In genomic region chr9:24956566-24956965, GRCm38 (mm10) we compare ENCODE assay signal across 20 mouse cellular contexts.
A peak's percentile ranks its signal among the peaks of the same experiment; 100 is the strongest.
DNase-seq lines count a peak whose midpoint lies in the region; ATAC-seq and TF ChIP-seq lines count a peak whose summit lies in the region.
"Had no signal": no experiment of that assay in that cellular context is flagged by ENCODE, and none has a peak within 500 bp of the region (broad histone marks: within the 10 kb centered on the region; RNA-seq: fewer than 3 reads in every experiment).

No protein-coding gene starts in this region.

- H3K4me3 ChIP-seq in midbrain, postnatal 0 days (ENCODE audit: low read depth, low read length): no peak overlapping the region
- H3K4me3 ChIP-seq in midbrain, embryonic 16.5 days (ENCODE audit: low read depth, low read length): no peak overlapping the region
- no peak overlapping the region for H3K4me3 ChIP-seq in heart, embryonic 14.5 days (ENCODE audit: control insufficient read depth in 1 of 2, insufficient read depth in 1 of 2, low read depth in 1 of 2, low read length in 2 of 2)
- no peak overlapping the region for H3K4me3 ChIP-seq in hindbrain, embryonic 15.5 days
- H3K4me3 ChIP-seq in forebrain, embryonic 15.5 days: no peak overlapping the region
- H3K4me3 ChIP-seq: embryonic facial prominence, embryonic 10.5 days; heart, adult 2 months; intestine, embryonic 15.5 days; kidney, embryonic 15.5 days; limb, embryonic 15.5 days; neural tube, embryonic 13.5 days had no signal

- DNase-seq in heart, adult 9 months (ENCODE audit: low spot score in 2 of 2): peak; percentile 25 to 32
- no peak for DNase-seq in heart, postnatal 25 days (ENCODE audit: low spot score)
- DNase-seq in midbrain, postnatal 0 days (ENCODE audit: low spot score): peak; percentile 15
- DNase-seq in left cerebral cortex, postnatal 14 days (ENCODE audit: low spot score in 2 of 2): no peak
- DNase-seq: adrenal gland, postnatal 14 days; cerebellum, adult 11 months; cerebellum, postnatal 10 days; thymus, postnatal 14 days had no signal

- ATAC-seq in midbrain, postnatal 0 days (ENCODE audit: low FRiP score): no peak
- no peak for ATAC-seq in midbrain, embryonic 16.5 days
- ATAC-seq in heart, embryonic 14.5 days (ENCODE audit: insufficient number of reproducible peaks, insufficient read depth, low FRiP score, low read depth): peak; percentile 96
- 0 out of 2 replicates have a peak, but pooled peaks have one; percentile 23 for ATAC-seq in hindbrain, embryonic 15.5 days (ENCODE audit: low FRiP score, low read depth)
- ATAC-seq in forebrain, embryonic 15.5 days (replicated peaks): no peak
- ATAC-seq: intestine, embryonic 15.5 days; lung, postnatal 0 days had no signal

- no peak for TF ChIP-seq CTCF in midbrain, postnatal 0 days (IDR thresholded peaks at IDR 0.05)

- no peaks in the 10 kb centered on the region for H3K27me3 ChIP-seq in midbrain, postnatal 0 days (ENCODE audit: insufficient read depth, low read length)
- H3K27me3 ChIP-seq in midbrain, embryonic 16.5 days (ENCODE audit: control insufficient read depth, insufficient read depth, low read depth, low read length): no peaks in the 10 kb centered on the region
- H3K27me3 ChIP-seq in heart, embryonic 14.5 days (ENCODE audit: control insufficient read depth, insufficient read depth, low read length): no peaks in the 10 kb centered on the region
- no peaks in the 10 kb centered on the region for H3K27me3 ChIP-seq in hindbrain, embryonic 15.5 days
- H3K27me3 ChIP-seq in forebrain, embryonic 15.5 days: no peaks in the 10 kb centered on the region
- H3K27me3 ChIP-seq: neural tube, embryonic 13.5 days had no signal

- H3K9ac ChIP-seq in midbrain, postnatal 0 days (replicated peaks; ENCODE audit: low read length, poor library complexity, severe bottlenecking): no peak overlapping the region
- H3K9ac ChIP-seq in midbrain, embryonic 16.5 days (ENCODE audit: low read depth, low read length): no peak overlapping the region
- H3K9ac ChIP-seq in heart, embryonic 14.5 days (ENCODE audit: low read length): peak overlapping the region; percentile 26; the same call in 1 of the 2 replicates
- no peak overlapping the region for H3K9ac ChIP-seq in hindbrain, embryonic 15.5 days
- no peak overlapping the region for H3K9ac ChIP-seq in forebrain, embryonic 15.5 days (replicated peaks)
- H3K9ac ChIP-seq: intestine, embryonic 15.5 days; kidney, embryonic 15.5 days; limb, embryonic 15.5 days; neural tube, embryonic 13.5 days had no signal

- no peaks in the 10 kb centered on the region for H3K4me1 ChIP-seq in midbrain, postnatal 0 days (ENCODE audit: insufficient read depth, low read length)
- no peaks in the 10 kb centered on the region for H3K4me1 ChIP-seq in midbrain, embryonic 16.5 days (ENCODE audit: control insufficient read depth, insufficient read depth, low read length)
- H3K4me1 ChIP-seq in heart, embryonic 14.5 days (ENCODE audit: control insufficient read depth in 2 of 2, insufficient read depth in 2 of 2, low read length in 2 of 2): peaks cover 5 to 23% of the 10 kb centered on the region in 2 experiments
- H3K4me1 ChIP-seq in hindbrain, embryonic 15.5 days (replicated peaks): no peaks in the 10 kb centered on the region
- H3K4me1 ChIP-seq in forebrain, embryonic 15.5 days: no peaks in the 10 kb centered on the region
- H3K4me1 ChIP-seq: embryonic facial prominence, embryonic 10.5 days; intestine, embryonic 15.5 days; kidney, embryonic 15.5 days; limb, embryonic 15.5 days; neural tube, embryonic 13.5 days had no signal

- no peaks in the 10 kb centered on the region for H3K9me3 ChIP-seq in midbrain, postnatal 0 days (ENCODE audit: low read length)
- H3K9me3 ChIP-seq in midbrain, embryonic 16.5 days (replicated peaks; ENCODE audit: control insufficient read depth, low read length, poor library complexity, severe bottlenecking): no peaks in the 10 kb centered on the region
- no peaks in the 10 kb centered on the region for H3K9me3 ChIP-seq in heart, embryonic 14.5 days (ENCODE audit: control insufficient read depth, low read length)
- no peaks in the 10 kb centered on the region for H3K9me3 ChIP-seq in hindbrain, embryonic 15.5 days
- no peaks in the 10 kb centered on the region for H3K9me3 ChIP-seq in forebrain, embryonic 15.5 days
- H3K9me3 ChIP-seq: embryonic facial prominence, embryonic 10.5 days; G1E; intestine, embryonic 15.5 days; kidney, embryonic 15.5 days; limb, embryonic 15.5 days; neural tube, embryonic 13.5 days had no signal

- 30% methylated on average over 7 of the region's 7 CpGs for WGBS in midbrain, postnatal 0 days
- WGBS in midbrain, embryonic 16.5 days: 40% methylated on average over 7 of the region's 7 CpGs
- WGBS in heart, embryonic 14.5 days: 13% methylated on average over 7 of the region's 7 CpGs
- 13% methylated on average over 7 of the region's 7 CpGs for WGBS in hindbrain, embryonic 15.5 days
- 24% methylated on average over 7 of the region's 7 CpGs for WGBS in forebrain, embryonic 15.5 days

- intact Hi-C loops in heart, postnatal 25 days (cut with DNase I): no loop called here
- intact Hi-C loops in left cerebral cortex, postnatal 14 days (cut with DNase I): no loop called here

- H3K36me3 ChIP-seq in midbrain, postnatal 0 days (ENCODE audit: insufficient read depth, low read length): no peaks in the 10 kb centered on the region
- no peaks in the 10 kb centered on the region for H3K36me3 ChIP-seq in midbrain, embryonic 16.5 days (ENCODE audit: control insufficient read depth, insufficient read depth, low read length)
- H3K36me3 ChIP-seq in heart, embryonic 14.5 days (ENCODE audit: control insufficient read depth, insufficient read depth, low read length): no peaks in the 10 kb centered on the region
- no peaks in the 10 kb centered on the region for H3K36me3 ChIP-seq in hindbrain, embryonic 15.5 days
- H3K36me3 ChIP-seq in forebrain, embryonic 15.5 days: no peaks in the 10 kb centered on the region
- H3K36me3 ChIP-seq: embryonic facial prominence, embryonic 10.5 days; G1E; intestine, embryonic 15.5 days; kidney, embryonic 15.5 days; limb, embryonic 15.5 days; neural tube, embryonic 13.5 days had no signal

- H3K4me2 ChIP-seq in midbrain, postnatal 0 days (ENCODE audit: low read depth, low read length, poor library complexity, severe bottlenecking): no peak overlapping the region
- H3K4me2 ChIP-seq in midbrain, embryonic 16.5 days (ENCODE audit: low read length): no peak overlapping the region
- peak overlapping the region; percentile 37 for H3K4me2 ChIP-seq in heart, embryonic 14.5 days (ENCODE audit: low read length)
- no peak overlapping the region for H3K4me2 ChIP-seq in hindbrain, embryonic 15.5 days
- no peak overlapping the region for H3K4me2 ChIP-seq in forebrain, embryonic 15.5 days (replicated peaks)
- H3K4me2 ChIP-seq: intestine, embryonic 15.5 days; kidney, embryonic 15.5 days; limb, embryonic 15.5 days; neural tube, embryonic 13.5 days had no signal

- H3K27ac ChIP-seq in midbrain, postnatal 0 days (ENCODE audit: low read depth, low read length): no peak overlapping the region
- no peak overlapping the region for H3K27ac ChIP-seq in midbrain, embryonic 16.5 days (ENCODE audit: low read length)
- H3K27ac ChIP-seq in heart, embryonic 14.5 days (replicated peaks in 1 of 2; ENCODE audit: control insufficient read depth in 1 of 2, insufficient read depth in 1 of 2, low read depth in 2 of 2, low read length in 2 of 2): peak overlapping the region; percentile 81 to 82
- H3K27ac ChIP-seq in hindbrain, embryonic 15.5 days (replicated peaks): no peak overlapping the region
- H3K27ac ChIP-seq in forebrain, embryonic 15.5 days (replicated peaks): no peak overlapping the region
- H3K27ac ChIP-seq: embryonic facial prominence, embryonic 10.5 days; heart, adult 2 months; intestine, embryonic 15.5 days; kidney, embryonic 15.5 days; limb, embryonic 15.5 days; neural tube, embryonic 13.5 days had no signal

Comparison
In these comparisons a context has a peak if more than half of its experiments do, and no peak if none do; other contexts are left out.
1. DNase-seq: peak in heart, adult 9 months (2 of 2) and midbrain, postnatal 0 days (single experiment); none in heart, postnatal 25 days (single experiment) and left cerebral cortex, postnatal 14 days (0 of 2).
2. ATAC-seq: peak in heart, embryonic 14.5 days (single experiment) and hindbrain, embryonic 15.5 days (single experiment); none in midbrain, postnatal 0 days (single experiment), midbrain, embryonic 16.5 days (single experiment) and forebrain, embryonic 15.5 days (single experiment).
3. H3K27ac ChIP-seq: peak in heart, embryonic 14.5 days (2 of 2); none in midbrain, postnatal 0 days (single experiment), midbrain, embryonic 16.5 days (single experiment), hindbrain, embryonic 15.5 days (single experiment) and forebrain, embryonic 15.5 days (single experiment).